Mouse (Mus musculus): Measurements from ENCODE around the gene Agl. TPM values are rescaled to one million over a fixed set of nuclear protein-coding genes. Genes with fewer than 3 reads are reported as not detected.
"Not testable (repeated sequence)": the region's sequence is repeated elsewhere in the genome, so short reads cannot be mapped to it uniquely, and the experiment has no call there.

Gene Agl
- polyA plus RNA-seq, 1 experiment from 2014 or later: 18.1 TPM

DNA sequence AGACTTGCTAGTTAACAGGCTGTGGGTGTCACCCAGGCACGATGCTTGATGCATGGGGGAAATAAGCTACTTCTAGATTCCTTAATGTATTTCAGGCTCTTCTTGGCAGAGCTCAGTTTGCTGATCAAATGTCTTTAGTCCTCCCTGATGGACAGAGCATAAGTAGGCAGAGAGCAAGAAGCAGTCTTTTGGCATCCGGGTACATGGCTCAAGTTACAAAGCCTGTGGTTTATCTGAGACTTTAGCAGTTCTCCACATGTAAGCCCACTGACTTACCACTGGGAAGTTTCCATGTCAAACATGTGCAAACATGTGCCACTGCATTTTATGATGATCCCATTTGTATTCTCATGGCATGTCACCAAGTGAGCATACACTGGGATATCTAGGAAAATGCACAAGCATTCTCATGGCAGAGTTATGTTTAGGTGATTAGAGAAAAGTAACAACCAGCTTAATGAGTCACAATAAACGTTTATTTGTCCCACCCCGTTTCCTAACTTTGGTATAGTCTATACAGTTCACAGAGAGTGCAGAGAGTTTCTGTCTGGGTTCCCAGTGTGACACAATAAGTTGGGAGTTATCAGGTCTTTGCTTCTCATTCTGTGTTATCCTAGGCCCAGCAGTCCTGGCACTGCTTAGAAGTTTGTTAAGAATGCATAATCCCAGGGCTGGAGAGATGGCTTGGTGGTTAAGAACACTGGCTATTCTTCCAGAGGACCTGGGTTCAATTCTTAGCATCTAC lies 18.7 kb upstream of the Agl start:
- Histone ChIP-seq H3K4me2 (replicated peaks; ENCODE audit: low read depth, low read length) (no peak overlapping the region), H3K9ac (replicated peaks; ENCODE audit: low read length) (no peak overlapping the region), H3K27me3 (ENCODE audit: insufficient read depth, low read length) (no peaks in the 10 kb centered on the region), H3K36me3 (ENCODE audit: insufficient read depth, low read length) (no peaks in the 10 kb centered on the region), H3K9me3 (ENCODE audit: low read length) (no peaks in the 10 kb centered on the region), H3K4me1 (ENCODE audit: insufficient read depth, low read length) (no peaks in the 10 kb centered on the region), H3K27ac (ENCODE audit: low read length) (no peak overlapping the region), H3K4me3 (ENCODE audit: low read length) (no peak overlapping the region)
- 63% methylated on average over 4 of the region's 4 CpGs for WGBS
- ATAC-seq (ENCODE audit: low FRiP score, low TSS enrichment): no peak

DNA sequence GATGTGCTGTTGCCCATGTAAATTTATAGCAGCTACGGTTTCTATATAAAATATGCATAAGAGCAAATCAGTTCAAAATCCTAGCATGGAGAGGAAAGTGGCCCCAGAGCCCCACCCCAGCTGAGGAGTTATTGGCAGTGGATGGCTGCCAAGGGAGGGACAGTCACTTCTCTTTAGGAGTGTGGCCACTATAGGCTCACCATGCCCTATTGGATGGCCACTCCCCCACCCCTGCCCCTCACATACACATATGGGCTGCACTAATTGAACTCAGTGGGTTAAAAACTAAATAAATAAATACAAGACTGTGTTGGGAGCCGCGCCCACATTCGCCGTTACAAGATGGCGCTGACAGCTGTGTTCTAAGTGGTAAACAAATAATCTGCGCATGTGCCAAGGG lies 9.3 kb upstream of the Agl start:
- Histone ChIP-seq H3K27ac (ENCODE audit: low read length) (no peak overlapping the region), H3K4me3 (ENCODE audit: low read length) (no peak overlapping the region), H3K36me3 (ENCODE audit: insufficient read depth, low read length) (no peaks in the 10 kb centered on the region), H3K9me3 (ENCODE audit: low read length) (no peaks in the 10 kb centered on the region), H3K9ac (replicated peaks; ENCODE audit: low read length) (no peak overlapping the region), H3K4me1 (ENCODE audit: insufficient read depth, low read length) (no peaks in the 10 kb centered on the region), H3K27me3 (ENCODE audit: insufficient read depth, low read length) (no peaks in the 10 kb centered on the region), H3K4me2 (replicated peaks; ENCODE audit: low read depth, low read length) (no peak overlapping the region)
- ATAC-seq (ENCODE audit: low FRiP score, low TSS enrichment): no peak
- WGBS: 92% methylated on average over 6 of the region's 7 CpGs

DNA sequence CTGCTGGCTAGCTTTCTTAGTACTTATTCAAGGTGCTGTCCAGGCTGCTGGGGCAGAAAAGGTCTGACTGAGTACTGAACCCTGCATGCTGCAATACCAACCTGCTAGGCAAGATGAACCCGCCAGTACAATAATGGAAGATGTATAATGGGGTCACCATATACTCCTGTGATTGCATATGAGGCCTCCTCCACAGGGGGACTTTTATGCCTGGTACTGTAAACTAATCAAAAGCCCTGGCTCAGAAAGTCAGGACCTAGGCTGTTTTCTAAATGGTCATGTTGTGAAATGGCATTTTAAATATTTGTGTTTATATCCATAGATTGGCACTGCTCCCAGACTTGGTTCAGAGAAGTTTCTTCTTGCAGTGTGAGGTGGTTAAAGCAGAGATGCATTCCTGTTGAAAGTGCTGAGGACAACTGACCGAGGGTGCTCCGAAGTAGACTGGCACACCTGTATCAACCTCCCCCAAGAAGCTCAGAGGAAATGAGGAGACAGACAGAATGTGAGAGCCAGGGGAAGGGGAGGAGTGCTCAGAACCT lies 8.8 kb upstream of the Agl start:
- no peaks in the 10 kb centered on the region for H3K4me1 ChIP-seq (ENCODE audit: insufficient read depth, low read length)
- no peak overlapping the region for H3K27ac ChIP-seq (ENCODE audit: low read length)
- no peak overlapping the region for H3K4me2 ChIP-seq (replicated peaks; ENCODE audit: low read depth, low read length)
- H3K4me3 ChIP-seq (ENCODE audit: low read length): no peak overlapping the region
- ATAC-seq (ENCODE audit: low FRiP score, low TSS enrichment): no peak
- 87% methylated on average over 3 of the region's 3 CpGs for WGBS
- H3K9me3 ChIP-seq (ENCODE audit: low read length): no peaks in the 10 kb centered on the region
- no peak overlapping the region for H3K9ac ChIP-seq (replicated peaks; ENCODE audit: low read length)
- no peaks in the 10 kb centered on the region for H3K27me3 ChIP-seq (ENCODE audit: insufficient read depth, low read length)
- H3K36me3 ChIP-seq (ENCODE audit: insufficient read depth, low read length): no peaks in the 10 kb centered on the region

DNA sequence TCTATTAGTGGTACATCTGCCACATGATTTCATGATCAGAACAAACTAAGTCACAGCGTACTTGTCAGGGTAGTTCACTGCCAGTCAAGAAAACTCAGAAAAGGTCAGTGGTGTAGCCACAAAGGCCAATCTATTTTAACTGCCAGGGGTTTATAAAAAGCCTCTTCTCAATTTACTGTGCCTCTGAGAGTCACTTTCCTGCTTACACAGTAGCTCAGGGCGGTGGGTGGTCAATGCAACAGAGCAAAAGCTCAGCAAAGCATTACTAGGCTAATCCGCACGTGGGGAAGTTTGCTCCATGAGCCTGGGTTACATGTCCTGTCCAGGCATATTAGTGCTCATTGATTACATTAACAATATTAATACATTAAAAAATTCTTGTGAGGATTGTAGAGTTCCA lies 8.0 kb upstream of the Agl start:
- no peak overlapping the region for H3K4me2 ChIP-seq (replicated peaks; ENCODE audit: low read depth, low read length)
- no peak for ATAC-seq (ENCODE audit: low FRiP score, low TSS enrichment)
- no peaks in the 10 kb centered on the region for H3K9me3 ChIP-seq (ENCODE audit: low read length)
- no peak overlapping the region for H3K4me3 ChIP-seq (ENCODE audit: low read length)
- H3K9ac ChIP-seq (replicated peaks; ENCODE audit: low read length): no peak overlapping the region
- H3K36me3 ChIP-seq (ENCODE audit: insufficient read depth, low read length): no peaks in the 10 kb centered on the region
- no peak overlapping the region for H3K27ac ChIP-seq (ENCODE audit: low read length)
- H3K27me3 ChIP-seq (ENCODE audit: insufficient read depth, low read length): no peaks in the 10 kb centered on the region
- 66% methylated on average over 4 of the region's 4 CpGs for WGBS
- H3K4me1 ChIP-seq (ENCODE audit: insufficient read depth, low read length): no peaks in the 10 kb centered on the region

DNA sequence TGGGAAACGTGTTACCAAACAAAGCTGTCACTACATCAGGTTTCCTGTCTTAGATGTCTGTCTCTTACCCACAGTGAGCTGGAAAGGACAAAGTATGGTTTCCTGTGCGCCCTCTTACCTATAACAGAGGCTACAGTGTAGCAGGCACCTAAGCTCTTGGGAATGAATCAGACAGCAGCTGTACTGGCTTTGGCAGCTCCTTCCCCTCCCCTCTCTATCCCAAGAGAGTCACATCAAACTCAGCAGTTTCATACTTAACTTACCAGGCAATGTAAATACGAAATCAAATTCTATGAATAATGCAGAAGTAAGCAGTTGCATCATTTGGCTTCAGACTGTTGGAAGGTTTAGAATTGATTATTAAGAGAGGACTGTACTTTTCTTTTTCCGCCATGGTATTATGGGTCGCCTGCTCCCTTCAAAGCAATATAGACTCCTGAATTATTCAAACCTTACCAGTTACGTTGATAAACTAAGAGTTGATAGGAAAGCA lies 7.4 kb upstream of the Agl start:
- H3K4me2 ChIP-seq (replicated peaks; ENCODE audit: low read depth, low read length): no peak overlapping the region
- no peak overlapping the region for H3K9ac ChIP-seq (replicated peaks; ENCODE audit: low read length)
- ATAC-seq (ENCODE audit: low FRiP score, low TSS enrichment): no peak
- H3K27me3 ChIP-seq (ENCODE audit: insufficient read depth, low read length): no peaks in the 10 kb centered on the region
- no peaks in the 10 kb centered on the region for H3K36me3 ChIP-seq (ENCODE audit: insufficient read depth, low read length)
- no peaks in the 10 kb centered on the region for H3K9me3 ChIP-seq (ENCODE audit: low read length)
- no peak overlapping the region for H3K27ac ChIP-seq (ENCODE audit: low read length)
- H3K4me1 ChIP-seq (ENCODE audit: insufficient read depth, low read length): no peaks in the 10 kb centered on the region
- 76% methylated on average over 6 of the region's 6 CpGs for WGBS
- H3K4me3 ChIP-seq (ENCODE audit: low read length): no peak overlapping the region

DNA sequence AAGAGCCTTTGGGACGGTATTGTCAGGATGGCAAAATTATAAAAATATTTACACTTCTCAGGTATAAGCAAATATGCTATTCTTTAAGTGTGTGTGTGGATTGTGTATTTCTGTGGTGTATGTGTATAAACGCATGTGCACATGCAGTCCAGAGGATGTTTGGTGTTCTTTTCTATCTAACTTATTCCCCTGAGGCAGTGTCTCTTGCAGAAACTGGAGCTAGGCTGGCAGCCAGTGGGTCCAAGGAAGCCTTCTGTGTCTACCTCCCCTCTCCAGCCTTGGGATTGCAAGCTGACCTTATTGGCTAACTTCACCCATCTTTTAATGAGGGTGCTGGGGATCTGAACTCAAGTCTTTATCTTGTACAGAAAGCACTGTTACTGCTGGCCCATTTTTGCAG lies 5.0 kb upstream of the Agl start:
- peaks cover 6% of the 10 kb centered on the region; the same call in 1 of the 2 replicates for H3K4me1 ChIP-seq (ENCODE audit: insufficient read depth, low read length)
- no peaks in the 10 kb centered on the region for H3K27me3 ChIP-seq (ENCODE audit: insufficient read depth, low read length)
- H3K4me2 ChIP-seq (replicated peaks; ENCODE audit: low read depth, low read length): no peak overlapping the region
- H3K4me3 ChIP-seq (ENCODE audit: low read length): no peak overlapping the region
- ATAC-seq (ENCODE audit: low FRiP score, low TSS enrichment): no peak
- 89% methylated on average over 2 of the region's 2 CpGs for WGBS
- no peak overlapping the region for H3K9ac ChIP-seq (replicated peaks; ENCODE audit: low read length)
- no peaks in the 10 kb centered on the region for H3K36me3 ChIP-seq (ENCODE audit: insufficient read depth, low read length)
- H3K9me3 ChIP-seq (ENCODE audit: low read length): no peaks in the 10 kb centered on the region
- H3K27ac ChIP-seq (ENCODE audit: low read length): no peak overlapping the region

DNA sequence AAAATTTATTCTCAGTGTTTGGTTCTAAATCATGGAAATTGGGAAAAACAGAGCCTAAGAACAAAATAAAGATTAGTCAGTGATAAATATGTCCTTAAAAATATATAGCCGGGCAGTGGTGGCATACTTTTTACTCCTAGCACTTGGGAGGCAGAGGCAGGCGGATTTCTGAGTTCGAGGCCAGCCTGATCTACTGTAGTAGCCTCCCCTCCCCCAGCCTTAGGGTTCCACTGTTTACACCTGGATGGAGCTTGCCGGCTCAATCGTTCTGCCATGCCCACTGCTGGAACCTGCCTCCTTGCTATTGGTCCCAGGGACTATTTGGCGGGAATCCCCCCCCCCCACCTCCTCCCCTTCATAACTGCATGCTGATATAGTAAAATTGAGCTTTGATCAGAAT lies 2.4 kb upstream of the Agl start:
- H3K4me2 ChIP-seq (replicated peaks; ENCODE audit: low read depth, low read length); H3K9ac ChIP-seq (replicated peaks; ENCODE audit: low read length); ATAC-seq (ENCODE audit: low FRiP score, low TSS enrichment); H3K36me3 ChIP-seq (ENCODE audit: insufficient read depth, low read length); H3K27me3 ChIP-seq (ENCODE audit: insufficient read depth, low read length); H3K4me3 ChIP-seq (ENCODE audit: low read length); H3K9me3 ChIP-seq (ENCODE audit: low read length); H3K27ac ChIP-seq (ENCODE audit: low read length): not testable (repeated sequence)
- 87% methylated on average over 6 of the region's 6 CpGs for WGBS
- H3K4me1 ChIP-seq (ENCODE audit: insufficient read depth, low read length): peaks cover 17% of the 10 kb centered on the region

DNA sequence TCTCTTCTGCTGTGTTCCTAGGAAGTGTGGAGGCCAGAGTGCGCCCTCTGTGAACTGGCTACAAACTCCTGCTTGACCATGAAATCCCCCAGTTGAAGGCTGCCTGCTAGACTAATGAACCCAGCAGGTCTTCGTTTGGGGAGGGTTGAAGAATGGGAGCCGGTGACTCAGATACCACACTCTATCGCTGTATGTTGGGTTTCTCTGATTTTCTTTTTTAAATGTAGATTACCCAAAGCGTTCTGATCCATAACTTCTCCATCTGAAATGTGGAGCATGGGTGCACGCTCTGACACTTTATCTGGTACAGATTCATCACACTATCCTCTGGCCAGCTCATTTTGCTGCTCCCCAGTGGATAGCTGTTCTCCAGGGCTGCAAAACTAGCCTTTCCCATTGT lies 1.3 kb upstream of the Agl start:
- no peak overlapping the region for H3K4me2 ChIP-seq (replicated peaks; ENCODE audit: low read depth, low read length)
- H3K4me1 ChIP-seq (ENCODE audit: insufficient read depth, low read length): peaks cover 21% of the 10 kb centered on the region
- no peak overlapping the region for H3K4me3 ChIP-seq (ENCODE audit: low read length)
- 94% methylated on average over 6 of the region's 6 CpGs for WGBS
- H3K36me3 ChIP-seq (ENCODE audit: insufficient read depth, low read length): no peaks in the 10 kb centered on the region
- no peak overlapping the region for H3K27ac ChIP-seq (ENCODE audit: low read length)
- H3K9me3 ChIP-seq (ENCODE audit: low read length): no peaks in the 10 kb centered on the region
- no peak overlapping the region for H3K9ac ChIP-seq (replicated peaks; ENCODE audit: low read length)
- ATAC-seq (ENCODE audit: low FRiP score, low TSS enrichment): no peak
- H3K27me3 ChIP-seq (ENCODE audit: insufficient read depth, low read length): no peaks in the 10 kb centered on the region

DNA sequence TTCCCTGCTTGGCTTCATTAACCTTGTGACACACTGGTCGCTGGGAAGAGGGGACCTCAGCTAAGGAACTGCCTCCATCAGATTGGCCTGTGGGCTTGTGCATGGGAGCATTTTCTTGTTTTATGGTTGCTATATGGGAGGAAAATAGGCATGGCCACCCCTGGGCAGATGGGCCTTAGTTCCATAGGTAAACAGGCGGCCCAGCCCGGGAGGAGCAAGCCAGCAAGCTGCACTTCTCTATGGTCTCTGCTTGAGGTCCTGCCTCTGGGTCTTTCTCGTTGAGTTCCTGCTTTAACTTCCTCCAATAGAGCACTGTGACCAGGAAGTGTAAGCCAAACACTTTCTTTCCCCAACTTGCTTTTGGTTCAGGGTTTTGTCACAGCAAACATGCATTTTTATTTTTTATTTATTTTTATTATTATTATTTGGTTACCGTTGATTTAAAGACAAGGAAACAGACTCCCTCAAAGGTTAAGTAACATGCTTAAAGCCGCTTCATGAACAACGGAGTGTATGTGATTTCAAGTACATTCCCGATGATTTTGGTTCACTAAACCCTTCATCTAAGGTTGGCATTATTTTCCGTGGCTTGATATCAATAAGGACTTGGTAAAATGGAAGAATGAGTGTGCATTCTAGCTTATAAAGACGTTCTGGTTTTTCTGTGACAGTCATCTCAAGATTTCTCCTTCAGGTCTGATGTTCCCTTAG lies 696 bp upstream of the Agl start:
- Histone ChIP-seq H3K27ac (ENCODE audit: low read length) (peak overlapping the region; percentile 88), H3K4me1 (ENCODE audit: insufficient read depth, low read length) (peaks cover 21% of the 10 kb centered on the region), H3K9me3 (ENCODE audit: low read length) (no peaks in the 10 kb centered on the region), H3K36me3 (ENCODE audit: insufficient read depth, low read length) (no peaks in the 10 kb centered on the region), H3K4me3 (ENCODE audit: low read length) (peak overlapping the region; percentile 78), H3K27me3 (ENCODE audit: insufficient read depth, low read length) (no peaks in the 10 kb centered on the region), H3K9ac (replicated peaks; ENCODE audit: low read length) (peak overlapping the region; percentile 83), H3K4me2 (replicated peaks; ENCODE audit: low read depth, low read length) (peak overlapping the region; percentile 76)
- 64% methylated on average over 10 of the region's 10 CpGs for WGBS
- peak; percentile 52 for ATAC-seq (ENCODE audit: low FRiP score, low TSS enrichment)

DNA sequence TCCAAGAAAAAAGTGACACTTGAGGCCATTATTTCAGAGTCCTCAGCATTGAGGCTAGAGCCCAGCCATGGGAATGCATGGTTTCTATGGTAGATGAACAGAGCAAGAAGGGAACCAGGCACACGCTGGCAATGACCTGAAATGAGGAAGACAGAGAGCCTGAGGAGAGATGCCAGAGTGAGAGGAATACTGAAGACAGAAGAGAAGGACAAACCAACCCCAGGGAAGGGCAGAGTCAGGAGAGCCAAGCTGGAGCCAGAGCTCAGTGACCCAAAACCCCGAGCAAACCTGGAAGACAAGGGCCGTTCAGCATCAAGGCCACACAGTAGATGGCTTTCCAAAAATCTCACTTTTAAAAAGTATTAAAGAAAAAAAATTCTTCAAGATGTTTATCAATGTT lies 2.1 kb downstream of the Agl start:
- H3K4me2 ChIP-seq (replicated peaks; ENCODE audit: low read depth, low read length): 0 out of 2 replicates have a peak overlapping the region, but pooled peaks have one; percentile 11
- WGBS: 61% methylated on average over 3 of the region's 3 CpGs
- H3K27ac ChIP-seq (ENCODE audit: low read length): no peak overlapping the region

More for the DNA sequence above, 2.1 kb downstream of the Agl start:
- H3K9ac ChIP-seq (replicated peaks; ENCODE audit: low read length): no peak overlapping the region
- H3K4me1 ChIP-seq (ENCODE audit: insufficient read depth, low read length): peaks cover 21% of the 10 kb centered on the region
- H3K27me3 ChIP-seq (ENCODE audit: insufficient read depth, low read length): no peaks in the 10 kb centered on the region
- no peak for ATAC-seq (ENCODE audit: low FRiP score, low TSS enrichment)
- peaks cover 3% of the 10 kb centered on the region; the same call in 1 of the 2 replicates for H3K36me3 ChIP-seq (ENCODE audit: insufficient read depth, low read length)
- H3K9me3 ChIP-seq (ENCODE audit: low read length): no peaks in the 10 kb centered on the region
- no peak overlapping the region for H3K4me3 ChIP-seq (ENCODE audit: low read length)
